Mouse (Mus musculus): ENCODE data around the gene Apela.

Apela gene

GRCm38 (mm10) chr8:65037117-65037533 lies at the start of gene Apela:
Gene Apela, minus strand, starts transcription at chr8:65037336.
- peak; percentile 5 for DNase-seq (ENCODE audit: low spot score)

- DNase-seq (ENCODE audit: low spot score): no peak
Measured at GRCm38 (mm10) chr8:65085680-65086079, 48.5 kb upstream of the Apela start.

GRCm38 (mm10) chr8:65080731-65081130 lies 43.6 kb upstream of the Apela start:
- no peak for DNase-seq (ENCODE audit: low spot score)

GRCm38 (mm10) chr8:65074733-65075132 lies 37.6 kb upstream of the Apela start, which contains the start of gene Gm10663:
Gene Gm10663, plus strand, starts transcription at chr8:65075033.
- DNase-seq (ENCODE audit: low spot score): no peak

GRCm38 (mm10) chr8:65070996-65071395 lies 33.9 kb upstream of the Apela start:
- no peak for DNase-seq (ENCODE audit: low spot score)

- DNase-seq (ENCODE audit: low spot score): no peak
Measured at GRCm38 (mm10) chr8:65068473-65068819, 31.3 kb upstream of the Apela start.

- DNase-seq (ENCODE audit: low spot score): no peak
Measured at GRCm38 (mm10) chr8:65067694-65068472, 30.7 kb upstream of the Apela start.

- no peak for DNase-seq (ENCODE audit: low spot score)
Measured at GRCm38 (mm10) chr8:65067031-65067430, 29.9 kb upstream of the Apela start.

GRCm38 (mm10) chr8:65065622-65066021 lies 28.5 kb upstream of the Apela start:
- no peak for DNase-seq (ENCODE audit: low spot score)

GRCm38 (mm10) chr8:65064071-65064470 lies 26.9 kb upstream of the Apela start:
- DNase-seq (ENCODE audit: low spot score): no peak

- no peak for DNase-seq (ENCODE audit: low spot score)
Measured at GRCm38 (mm10) chr8:65062195-65062594, 25.1 kb upstream of the Apela start.

- no peak for DNase-seq (ENCODE audit: low spot score)
Measured at GRCm38 (mm10) chr8:65056722-65057121, 19.6 kb upstream of the Apela start.

GRCm38 (mm10) chr8:65053968-65054367 lies 16.8 kb upstream of the Apela start:
- DNase-seq (ENCODE audit: low spot score): no peak

GRCm38 (mm10) chr8:65053554-65053953 lies 16.4 kb upstream of the Apela start:
- no peak for DNase-seq (ENCODE audit: low spot score)

- no peak for DNase-seq (ENCODE audit: low spot score)
Measured at GRCm38 (mm10) chr8:65047801-65048200, 10.7 kb upstream of the Apela start.

- no peak for DNase-seq (ENCODE audit: low spot score)
Measured at GRCm38 (mm10) chr8:65047193-65047592, 10.1 kb upstream of the Apela start.

- no peak for DNase-seq (ENCODE audit: low spot score)
Measured at GRCm38 (mm10) chr8:65046565-65046964, 9.4 kb upstream of the Apela start.

- DNase-seq (ENCODE audit: low spot score): no peak
Measured at GRCm38 (mm10) chr8:65034136-65034535, 3.0 kb downstream of the Apela start.

GRCm38 (mm10) chr8:65033056-65033455 lies 4.1 kb downstream of the Apela start:
- no peak for DNase-seq (ENCODE audit: low spot score)

GRCm38 (mm10) chr8:65032107-65032506 lies 5.0 kb downstream of the Apela start:
- DNase-seq (ENCODE audit: low spot score): no peak

- no peak for DNase-seq (ENCODE audit: low spot score)
Measured at GRCm38 (mm10) chr8:65030735-65031485, 6.2 kb downstream of the Apela start.

GRCm38 (mm10) chr8:65029776-65030175 lies 7.4 kb downstream of the Apela start:
- DNase-seq (ENCODE audit: low spot score): no peak

GRCm38 (mm10) chr8:65028959-65029686 lies 8.0 kb downstream of the Apela start:
- no peak for DNase-seq (ENCODE audit: low spot score)
